Mouse (Mus musculus) G1E (cell line): ENCODE results near the gene Ryr1. TPM values are rescaled to one million over a fixed set of nuclear protein-coding genes. Genes with fewer than 3 reads are reported as not detected.

Experiments
- ATAC-seq: 2 replicates; pipeline ENCODE4 v1.8.0; 2016; ENCODE audit warnings: mild to moderate bottlenecking; ENCODE audit not compliant: insufficient number of reproducible peaks, poor library complexity, low FRiP score, severe bottlenecking; ENCODE audit errors: extremely low read depth
- DNase-seq: peaks from one replicate; pipeline ENCODE4 v3.0.0; 2012; ENCODE audit warnings: low spot score
- H3K27me3 ChIP-seq: 2 replicates; pipeline ENCODE4 v1.6.1; 2012; ENCODE audit warnings: mild to moderate bottlenecking, low read length, inconsistent platforms; ENCODE audit not compliant: insufficient read depth
- H3K36me3 ChIP-seq: replicated peaks from 2 replicates; pipeline ENCODE3; 2012; ENCODE audit warnings: mild to moderate bottlenecking, inconsistent platforms
- H3K4me1 ChIP-seq: 2 replicates; pipeline ENCODE4 v1.6.1; 2012; ENCODE audit warnings: low read depth, low read length, inconsistent platforms, mixed read lengths; ENCODE audit not compliant: insufficient read depth
- H3K4me3 ChIP-seq: 2 replicates; pipeline ENCODE4 v1.5.1; 2012; ENCODE audit warnings: low read depth, mild to moderate bottlenecking, inconsistent platforms, low read length, moderate library complexity, mixed read lengths
- H3K9me3 ChIP-seq: replicated peaks from 2 replicates; pipeline ENCODE4 v1.6.1; 2012; ENCODE audit warnings: inconsistent platforms
- CTCF ChIP-seq: IDR thresholded peaks from 2 replicates; pipeline ENCODE4 v1.5.1; 2012; ENCODE audit warnings: low read depth, low read length, inconsistent platforms, mixed read lengths
- GATA1 ChIP-seq: IDR thresholded peaks from 2 replicates; pipeline ENCODE4 v1.6.1; 2012; ENCODE audit warnings: borderline replicate concordance, low read length, inconsistent platforms, mixed read lengths
- GATA2 ChIP-seq: IDR thresholded peaks from 2 replicates; pipeline ENCODE4 v1.6.1; 2012; ENCODE audit warnings: low read depth, low read length, inconsistent platforms, borderline replicate concordance
- POLR2AphosphoS5 ChIP-seq: IDR thresholded peaks from 2 replicates; pipeline ENCODE4 v1.6.1; 2012; ENCODE audit warnings: low read depth, low read length, inconsistent platforms; ENCODE audit not compliant: insufficient replicate concordance
- TAL1 ChIP-seq: conservative IDR thresholded peaks from 2 replicates; pipeline ENCODE4 v1.6.1; 2012; ENCODE audit warnings: low read depth, low read length, inconsistent platforms, mixed read lengths
- polyA plus RNA-seq: library from polyadenylated mRNA; stranded (reverse); fragments of >175 nt; gene quantifications from 2 replicates; pipeline ENCODE4 v1.2.3, GENCODE M21; 2012
- total RNA-seq, 2 experiments: library from RNA; stranded (forward) in 1 of 2; stranded (reverse) in 1 of 2; fragments of 200-1000 nt in 1 of 2; fragments of >200 nt in 1 of 2; fragmentation: Nextera tagmentation in 1 of 2; gene quantifications; 2 replicates each; pipeline ENCODE4 v1.2.3; 2014 to 2017

Gene Ryr1
- total and polyA plus RNA-seq, 3 experiments = under 0.01 to 0.38 (median 0.30) TPM

- no peak for TF ChIP-seq TAL1
- peak; percentile 26; the same call in 1 of the 2 replicates for TF ChIP-seq CTCF
Observed at GRCm38 (mm10) chr7:29037261-29037660, 87.7 kb downstream of the Ryr1 start.

GRCm38 (mm10) chr7:29032685-29033084, 92.3 kb downstream of the Ryr1 start:
- TF ChIP-seq CTCF (peak; percentile 58), GATA2 (no peak)
- H3K4me3 ChIP-seq = no peak overlapping the region
- no peak for ATAC-seq
- H3K4me1 ChIP-seq = peaks cover 36% of the 10 kb centered on the region
- no peaks in the 10 kb centered on the region for H3K36me3 ChIP-seq
- peaks cover 5% of the 10 kb centered on the region for H3K27me3 ChIP-seq
- DNase-seq = no peak
- H3K9me3 ChIP-seq = peaks cover 9% of the 10 kb centered on the region

More at GRCm38 (mm10) chr7:29037261-29037660, 87.7 kb downstream of the Ryr1 start:
- ATAC-seq = no peak
- H3K9me3 ChIP-seq = peaks cover 9% of the 10 kb centered on the region
- peaks cover 13% of the 10 kb centered on the region for H3K4me1 ChIP-seq
- no peak overlapping the region for H3K4me3 ChIP-seq
- DNase-seq = no peak
- peaks cover 16% of the 10 kb centered on the region for H3K27me3 ChIP-seq
- H3K36me3 ChIP-seq = no peaks in the 10 kb centered on the region

DNA sequence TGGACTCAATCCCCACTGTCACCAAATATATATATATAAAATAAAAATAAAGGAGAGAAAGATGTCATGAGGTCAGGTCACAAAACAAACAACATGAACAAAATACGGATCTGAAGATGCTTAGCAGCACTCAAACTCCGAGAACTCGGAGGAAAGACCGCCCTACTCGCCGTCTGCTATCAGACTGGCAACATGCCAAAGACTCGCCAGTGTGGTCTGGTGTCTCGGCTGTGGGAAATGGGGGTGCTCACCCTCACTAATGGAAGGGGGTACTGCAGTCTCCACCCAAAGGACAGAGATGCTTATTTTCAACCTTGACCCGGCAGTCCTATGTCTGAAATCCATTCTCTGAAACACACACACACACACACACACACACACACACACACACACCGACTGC, 93.3 kb downstream of the Ryr1 start:
- peaks cover 9% of the 10 kb centered on the region for H3K9me3 ChIP-seq
- H3K4me1 ChIP-seq = peaks cover 39% of the 10 kb centered on the region
- H3K27me3 ChIP-seq = peaks cover 5% of the 10 kb centered on the region
- ATAC-seq = no peak
- no peak for TF ChIP-seq GATA1
- TF ChIP-seq TAL1 = no peak
- TF ChIP-seq POLR2AphosphoS5 = no peak
- no peak for TF ChIP-seq GATA2
- no peak for TF ChIP-seq CTCF
- no peak for DNase-seq
- H3K36me3 ChIP-seq = no peaks in the 10 kb centered on the region
- H3K4me3 ChIP-seq = no peak overlapping the region

DNA sequence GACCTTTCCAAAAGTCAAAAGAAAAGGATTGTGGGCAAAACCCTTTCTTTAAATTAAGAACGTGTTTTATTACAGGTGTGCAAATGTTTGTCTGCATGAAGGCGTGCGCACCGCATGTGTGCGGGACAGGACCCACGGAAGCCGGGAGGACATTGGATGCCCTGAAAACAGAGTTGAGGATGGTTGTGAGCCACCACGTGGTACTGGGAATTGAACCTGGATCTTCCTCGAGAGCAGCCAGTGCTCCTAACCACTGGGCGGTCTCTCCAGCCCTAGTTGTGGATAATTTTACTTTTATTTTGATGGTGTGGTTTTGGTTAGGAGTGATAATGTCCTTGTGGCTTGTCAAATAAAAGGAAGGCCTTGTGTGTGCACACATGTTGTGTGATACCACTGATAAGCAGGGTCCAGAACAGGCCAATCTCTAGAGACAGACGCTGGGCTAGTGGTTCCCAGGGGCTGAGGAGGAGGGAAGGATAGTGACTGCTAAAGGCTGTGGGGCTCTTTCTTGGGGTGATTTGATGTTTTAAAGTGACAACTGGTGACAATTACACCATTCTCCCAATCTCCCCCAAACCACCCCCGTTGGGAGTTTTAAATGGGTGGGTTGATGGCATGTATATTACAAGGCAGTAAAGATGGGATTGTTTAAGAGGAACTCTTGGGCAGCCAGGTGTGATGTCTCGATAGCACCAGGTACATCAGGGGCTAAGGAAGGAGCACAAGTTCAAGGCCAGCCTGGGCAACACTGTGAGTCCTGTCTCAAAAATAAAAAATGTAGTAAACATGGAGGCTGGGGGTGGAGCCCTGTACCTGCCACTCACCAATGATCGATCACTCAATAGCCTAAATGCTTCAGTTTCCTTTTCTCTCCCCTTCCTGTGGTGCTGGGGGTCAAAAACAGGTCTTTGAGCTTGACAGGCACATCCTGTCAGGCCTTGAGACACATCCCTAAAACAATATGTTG, 95.0 kb downstream of the Ryr1 start:
- Histone ChIP-seq H3K4me3 (peak overlapping the region; percentile 56; the same call in 1 of the 2 replicates), H3K9me3 (peaks cover 2% of the 10 kb centered on the region; the same call in 1 of the 2 replicates), H3K4me1 (peaks cover 42% of the 10 kb centered on the region), H3K27me3 (peaks cover 3% of the 10 kb centered on the region), H3K36me3 (no peaks in the 10 kb centered on the region)
- DNase-seq = peak; percentile 74
- no peak for TF ChIP-seq CTCF
- TF ChIP-seq TAL1 = peak; percentile 94
- TF ChIP-seq GATA1 = no peak
- TF ChIP-seq GATA2 = peak; percentile 42; the same call in 1 of the 2 replicates
- no peak for TF ChIP-seq POLR2AphosphoS5
- peak; percentile 95 for ATAC-seq

- H3K4me3 ChIP-seq = no peak overlapping the region
- H3K4me1 ChIP-seq = peaks cover 42% of the 10 kb centered on the region
- ATAC-seq (no peak), DNase-seq (no peak)
- no peaks in the 10 kb centered on the region for H3K36me3 ChIP-seq
- peaks cover 7% of the 10 kb centered on the region for H3K27me3 ChIP-seq
- H3K9me3 ChIP-seq = no peaks in the 10 kb centered on the region
- TF ChIP-seq GATA1 (no peak), CTCF (no peak), GATA2 (no peak), POLR2AphosphoS5 (no peak), TAL1 (no peak)
Observed at GRCm38 (mm10) chr7:29028761-29029160, 96.2 kb downstream of the Ryr1 start.

GRCm38 (mm10) chr7:29026811-29027210, 98.2 kb downstream of the Ryr1 start:
- Histone ChIP-seq H3K27me3 (peaks cover 19% of the 10 kb centered on the region), H3K4me3 (no peak overlapping the region), H3K36me3 (no peaks in the 10 kb centered on the region), H3K9me3 (no peaks in the 10 kb centered on the region), H3K4me1 (peaks cover 36% of the 10 kb centered on the region)
- no peak for ATAC-seq
- TF ChIP-seq POLR2AphosphoS5 = no peak
- TF ChIP-seq GATA1 = no peak
- DNase-seq = no peak
